Mouse (Mus musculus): ENCODE measurements around the gene Batf2. TPM values are rescaled to one million over a fixed set of nuclear protein-coding genes. Genes with fewer than 3 reads are reported as not detected.
A peak's percentile ranks its signal among the peaks of the same experiment; 100 is the strongest.

Batf2 gene
- 0.18 TPM in 1 of 2 replicates, not detected in the other for total RNA-seq (2012; rRNA removed)

- in situ Hi-C loops (cut with MboI; ENCODE audit: low sequenced_read_pairs in 2 of 2, unreplicated experiment in 2 of 2) = no loop called here
Measured at GRCm38 (mm10) chr19:6140678-6141393, at the start of gene Batf2. Batf2 (plus strand) TSS chr19:6140983.

GRCm38 (mm10) chr19:6094119-6094518, 46.7 kb upstream of the Batf2 start, which contains the start of gene AC131692.1:
AC131692.1 (plus strand) TSS chr19:6094419.
- no peak within 1 kb of the TSS for H3K4me3 ChIP-seq (ENCODE audit: insufficient read depth in 1 of 2, low read depth in 1 of 2, low read length in 2 of 2, poor library complexity in 1 of 2, severe bottlenecking in 1 of 2)
- TF ChIP-seq ZNF384 (IDR thresholded peaks at IDR 0.05; ENCODE audit: low read depth, low read length) = no peak
- no peak for TF ChIP-seq CHD2 (IDR thresholded peaks at IDR 0.05; ENCODE audit: low read depth, low read length)
- peaks cover 0 to 5% of the 10 kb centered on the region in 2 experiments; a peak in 1 of 4 replicates for H3K4me1 ChIP-seq (ENCODE audit: control insufficient read depth in 2 of 2, insufficient read depth in 2 of 2, low read length in 2 of 2, poor library complexity in 1 of 2)
- in situ Hi-C loops (cut with MboI; ENCODE audit: low sequenced_read_pairs in 2 of 2, unreplicated experiment in 2 of 2) = no loop called here
- H3K36me3 ChIP-seq (ENCODE audit: control insufficient read depth, insufficient read depth, low read length, poor library complexity, severe bottlenecking) = peaks cover 69% of the 10 kb centered on the region
- no peaks in the 10 kb centered on the region for H3K9me3 ChIP-seq (ENCODE audit: control insufficient read depth, insufficient read depth, low read depth, low read length)
- DNase-seq (ENCODE audit: low read depth, low spot score) = no peak
- no peak within 1 kb of the TSS for H3K9ac ChIP-seq (ENCODE audit: insufficient read depth, low read depth, low read length, poor library complexity, severe bottlenecking)
- no peak within 1 kb of the TSS for H3K27ac ChIP-seq (ENCODE audit: insufficient read depth, low read depth, low read length, poor library complexity, severe bottlenecking)

More at GRCm38 (mm10) chr19:6140678-6141393, at the start of gene Batf2:
- Histone ChIP-seq H3K9me3 (ENCODE audit: control insufficient read depth, insufficient read depth, low read depth, low read length) (no peaks in the 10 kb centered on the region), H3K4me1 (ENCODE audit: control insufficient read depth in 2 of 2, insufficient read depth in 2 of 2, low read length in 2 of 2, poor library complexity in 1 of 2) (peaks cover 0 to 4% of the 10 kb centered on the region in 2 experiments; a peak in 1 of 4 replicates), H3K27ac (ENCODE audit: insufficient read depth, low read depth, low read length, poor library complexity, severe bottlenecking) (peak within 1 kb of the TSS; percentile 95), H3K9ac (ENCODE audit: insufficient read depth, low read depth, low read length, poor library complexity, severe bottlenecking) (peak within 1 kb of the TSS; percentile 93), H3K36me3 (ENCODE audit: control insufficient read depth, insufficient read depth, low read length, poor library complexity, severe bottlenecking) (peaks cover 9% of the 10 kb centered on the region; the same call in 1 of the 2 replicates), H3K4me3 (ENCODE audit: insufficient read depth in 1 of 2, low read depth in 1 of 2, low read length in 2 of 2, poor library complexity in 1 of 2, severe bottlenecking in 1 of 2) (peak within 1 kb of the TSS; percentile 81 to 83)
- DNase-seq (ENCODE audit: low read depth, low spot score) = peak; percentile 91
- no peak for TF ChIP-seq ZC3H11A (IDR thresholded peaks at IDR 0.05; ENCODE audit: borderline replicate concordance, low read depth, low read length)
- TF ChIP-seq CHD2 (IDR thresholded peaks at IDR 0.05; ENCODE audit: low read depth, low read length) = no peak
- 0 out of 2 replicates have a peak, but pooled peaks have one; percentile 28 for TF ChIP-seq MAFK (IDR thresholded peaks at IDR 0.05; ENCODE audit: insufficient read depth, low read depth, low read length)
- peak; percentile 62; the same call in 1 of the 2 replicates for TF ChIP-seq HCFC1 (IDR thresholded peaks at IDR 0.05; ENCODE audit: borderline replicate concordance, insufficient read depth, low read length)
- TF ChIP-seq ZNF384 (IDR thresholded peaks at IDR 0.05; ENCODE audit: low read depth, low read length) = no peak

GRCm38 (mm10) chr19:6097847-6098246, 42.9 kb upstream of the Batf2 start:
- TF ChIP-seq ZC3H11A (IDR thresholded peaks at IDR 0.05; ENCODE audit: borderline replicate concordance, low read depth, low read length) (no peak), CHD2 (IDR thresholded peaks at IDR 0.05; ENCODE audit: low read depth, low read length) (no peak), MAFK (IDR thresholded peaks at IDR 0.05; ENCODE audit: insufficient read depth, low read depth, low read length) (no peak), HCFC1 (IDR thresholded peaks at IDR 0.05; ENCODE audit: borderline replicate concordance, insufficient read depth, low read length) (no peak), ZNF384 (IDR thresholded peaks at IDR 0.05; ENCODE audit: low read depth, low read length) (no peak)
- no peak for DNase-seq (ENCODE audit: low read depth, low spot score)
- H3K9ac ChIP-seq (ENCODE audit: insufficient read depth, low read depth, low read length, poor library complexity, severe bottlenecking) = no peak overlapping the region
- in situ Hi-C loops (cut with MboI; ENCODE audit: low sequenced_read_pairs in 2 of 2, unreplicated experiment in 2 of 2) = no loop called here
- H3K9me3 ChIP-seq (ENCODE audit: control insufficient read depth, insufficient read depth, low read depth, low read length) = no peaks in the 10 kb centered on the region
- H3K36me3 ChIP-seq (ENCODE audit: control insufficient read depth, insufficient read depth, low read length, poor library complexity, severe bottlenecking) = peaks cover 41% of the 10 kb centered on the region
- H3K27ac ChIP-seq (ENCODE audit: insufficient read depth, low read depth, low read length, poor library complexity, severe bottlenecking) = no peak overlapping the region
- H3K4me3 ChIP-seq (ENCODE audit: insufficient read depth in 1 of 2, low read depth in 1 of 2, low read length in 2 of 2, poor library complexity in 1 of 2, severe bottlenecking in 1 of 2) = no peak overlapping the region
- H3K4me1 ChIP-seq (ENCODE audit: control insufficient read depth in 2 of 2, insufficient read depth in 2 of 2, low read length in 2 of 2, poor library complexity in 1 of 2) = peaks cover 0 to 9% of the 10 kb centered on the region in 2 experiments; a peak in 2 of 4 replicates

- DNase-seq (ENCODE audit: low read depth, low spot score) = no peak
- in situ Hi-C loops (cut with MboI; ENCODE audit: low sequenced_read_pairs in 2 of 2, unreplicated experiment in 2 of 2) = no loop called here
- Histone ChIP-seq H3K27ac (ENCODE audit: insufficient read depth, low read depth, low read length, poor library complexity, severe bottlenecking) (no peak overlapping the region), H3K4me1 (ENCODE audit: control insufficient read depth in 2 of 2, insufficient read depth in 2 of 2, low read length in 2 of 2, poor library complexity in 1 of 2) (peaks cover 0 to 15% of the 10 kb centered on the region in 2 experiments; a peak in 2 of 4 replicates), H3K4me3 (ENCODE audit: insufficient read depth in 1 of 2, low read depth in 1 of 2, low read length in 2 of 2, poor library complexity in 1 of 2, severe bottlenecking in 1 of 2) (no peak overlapping the region), H3K9me3 (ENCODE audit: control insufficient read depth, insufficient read depth, low read depth, low read length) (no peaks in the 10 kb centered on the region), H3K9ac (ENCODE audit: insufficient read depth, low read depth, low read length, poor library complexity, severe bottlenecking) (no peak overlapping the region), H3K36me3 (ENCODE audit: control insufficient read depth, insufficient read depth, low read length, poor library complexity, severe bottlenecking) (peaks cover 20% of the 10 kb centered on the region)
- no peak for TF ChIP-seq ZNF384 (IDR thresholded peaks at IDR 0.05; ENCODE audit: low read depth, low read length)
- no peak for TF ChIP-seq HCFC1 (IDR thresholded peaks at IDR 0.05; ENCODE audit: borderline replicate concordance, insufficient read depth, low read length)
- no peak for TF ChIP-seq MAFK (IDR thresholded peaks at IDR 0.05; ENCODE audit: insufficient read depth, low read depth, low read length)
- TF ChIP-seq CHD2 (IDR thresholded peaks at IDR 0.05; ENCODE audit: low read depth, low read length) = no peak
- no peak for TF ChIP-seq ZC3H11A (IDR thresholded peaks at IDR 0.05; ENCODE audit: borderline replicate concordance, low read depth, low read length)
Measured at GRCm38 (mm10) chr19:6101186-6101585, 39.6 kb upstream of the Batf2 start.

Measured in ES-E14 (cell line).